Mouse (Mus musculus) MEL (cell line): ENCODE data around the gene Gnl1. TPM values are rescaled to one million over a fixed set of nuclear protein-coding genes. Genes with fewer than 3 reads are reported as not detected.

ENCODE experiments used
- DNase-seq: peaks from one replicate; pipeline ENCODE4 v3.0.0; 2011; ENCODE audit warnings: low read depth, low spot score
- H3K27ac ChIP-seq: 2 replicates; pipeline ENCODE4 v1.5.1; 2012; ENCODE audit warnings: low read depth, mild to moderate bottlenecking, control low read depth, low read length, moderate library complexity; ENCODE audit not compliant: control insufficient read depth
- H3K27me3 ChIP-seq, 2 experiments: fragments of 150-350 bp in 1 of 2; sonication (generic) in 1 of 2; 2 replicates each; pipeline ENCODE4 v1.6.1; 2012; ENCODE audit warnings: low read length in 2 of 2, mild to moderate bottlenecking in 2 of 2, improper control_type of control experiment in 1 of 2, moderate library complexity in 1 of 2; ENCODE audit not compliant: insufficient read depth in 2 of 2, control insufficient read depth in 1 of 2
- H3K36me3 ChIP-seq, 2 experiments: 2 replicates each; pipeline ENCODE4 v1.6.1; 2012 to 2014; ENCODE audit warnings: low read length in 2 of 2, improper control_type of control experiment in 1 of 2, inconsistent platforms in 1 of 2, mild to moderate bottlenecking in 1 of 2; ENCODE audit not compliant: insufficient read depth in 2 of 2, control insufficient read depth in 1 of 2
- H3K4me1 ChIP-seq, 2 experiments: fragments of 150-350 bp in 1 of 2; sonication (generic) in 1 of 2; 2 replicates each; pipeline ENCODE4 v1.6.1; 2012; ENCODE audit warnings: low read length in 2 of 2, improper control_type of control experiment in 1 of 2, mild to moderate bottlenecking in 1 of 2; ENCODE audit not compliant: insufficient read depth in 2 of 2, control insufficient read depth in 1 of 2
- H3K4me3 ChIP-seq, 2 experiments: fragments of 150-350 bp in 1 of 2; sonication (generic) in 1 of 2; 2 replicates each; pipeline ENCODE4 v1.5.1; 2012; ENCODE audit warnings: low read depth in 2 of 2, low read length in 2 of 2, mild to moderate bottlenecking in 2 of 2, moderate library complexity in 2 of 2, control low read depth in 1 of 2, improper control_type of control experiment in 1 of 2; ENCODE audit not compliant: control insufficient read depth in 1 of 2, insufficient read depth in 1 of 2
- H3K79me2 ChIP-seq: 2 replicates; pipeline ENCODE4 v1.6.1; 2012; ENCODE audit warnings: mild to moderate bottlenecking, low read length, moderate library complexity; ENCODE audit not compliant: control insufficient read depth, poor library complexity, insufficient read depth
- H3K9ac ChIP-seq: 2 replicates; pipeline ENCODE4 v1.6.1; 2012; ENCODE audit warnings: low read depth, mild to moderate bottlenecking, control low read depth, low read length, moderate library complexity; ENCODE audit not compliant: control insufficient read depth, poor library complexity, severe bottlenecking
- H3K9me3 ChIP-seq: fragments of 150-350 bp; sonication (generic); replicated peaks from 2 replicates; pipeline ENCODE4 v1.6.1; 2012; ENCODE audit warnings: mild to moderate bottlenecking, low read length, improper control_type of control experiment, moderate library complexity; ENCODE audit not compliant: insufficient read depth
- BHLHE40 ChIP-seq: IDR thresholded peaks from 2 replicates; pipeline ENCODE4 v1.6.1; 2012; ENCODE audit warnings: low read depth, mild to moderate bottlenecking, inconsistent platforms, low read length, improper control_type of control experiment, borderline replicate concordance
- CHD2 ChIP-seq: IDR thresholded peaks from 2 replicates; pipeline ENCODE4 v1.6.1; 2011; ENCODE audit warnings: low read length, improper control_type of control experiment
- CTCF ChIP-seq, 3 experiments: IDR thresholded peaks in 2 of 3; conservative IDR thresholded peaks in 1 of 3; 2 replicates each; pipeline ENCODE4 v1.5.1; 2011 to 2012; ENCODE audit warnings: low read length in 3 of 3, low read depth in 2 of 3, mild to moderate bottlenecking in 2 of 3, improper control_type of control experiment in 1 of 3, inconsistent platforms in 1 of 3, mixed read lengths in 1 of 3, moderate library complexity in 1 of 3; ENCODE audit not compliant: control insufficient read depth in 1 of 3, insufficient read depth in 1 of 3, poor library complexity in 1 of 3, severe bottlenecking in 1 of 3
- E2F4 ChIP-seq: IDR thresholded peaks from 2 replicates; pipeline ENCODE4 v1.6.1; 2011; ENCODE audit warnings: low read depth, low read length, improper control_type of control experiment, borderline replicate concordance
- ELF1 ChIP-seq: IDR thresholded peaks from 2 replicates; pipeline ENCODE4 v1.6.1; 2014; ENCODE audit warnings: low read depth, mild to moderate bottlenecking, inconsistent platforms, low read length, improper control_type of control experiment, moderate library complexity
- EP300 ChIP-seq, 2 experiments: IDR thresholded peaks; 2 replicates each; pipeline ENCODE4 v1.6.1; 2011; ENCODE audit warnings: improper control_type of control experiment in 2 of 2, low read length in 2 of 2, low read depth in 1 of 2, mild to moderate bottlenecking in 1 of 2
- ETS1 ChIP-seq: IDR thresholded peaks from 2 replicates; pipeline ENCODE4 v1.6.1; 2012; ENCODE audit warnings: low read depth, mild to moderate bottlenecking, inconsistent platforms, low read length, improper control_type of control experiment, moderate library complexity
- HCFC1 ChIP-seq: IDR thresholded peaks from 2 replicates; pipeline ENCODE4 v1.6.1; 2012; ENCODE audit warnings: low read depth, mild to moderate bottlenecking, inconsistent platforms, low read length, improper control_type of control experiment, moderate library complexity
- JUND ChIP-seq: IDR thresholded peaks from 2 replicates; pipeline ENCODE4 v1.6.1; 2011; ENCODE audit warnings: low read depth, mild to moderate bottlenecking, improper control_type of control experiment, low read length
- KAT2A ChIP-seq: conservative IDR thresholded peaks from 2 replicates; pipeline ENCODE4 v1.6.1; 2012; ENCODE audit warnings: low read depth, low read length, improper control_type of control experiment, inconsistent platforms
- MAZ ChIP-seq: IDR thresholded peaks from 2 replicates; pipeline ENCODE4 v1.6.1; 2012; ENCODE audit warnings: low read depth, mild to moderate bottlenecking, inconsistent platforms, low read length, improper control_type of control experiment
- MXI1 ChIP-seq: IDR thresholded peaks from 2 replicates; pipeline ENCODE4 v1.6.1; 2011; ENCODE audit warnings: mild to moderate bottlenecking, low read depth, low read length, improper control_type of control experiment
- MYC ChIP-seq: IDR thresholded peaks from 2 replicates; pipeline ENCODE4 v1.6.1; 2011; ENCODE audit warnings: low read depth, mild to moderate bottlenecking, low read length, improper control_type of control experiment, moderate library complexity
- NELFE ChIP-seq: IDR thresholded peaks from 2 replicates; pipeline ENCODE4 v1.6.1; 2011; ENCODE audit warnings: low read depth, low read length, improper control_type of control experiment
- POLR2A ChIP-seq, 2 experiments: IDR thresholded peaks; 2 replicates each; pipeline ENCODE4 v1.6.1; 2011 to 2012; ENCODE audit warnings: low read length in 2 of 2, mild to moderate bottlenecking in 2 of 2, control low read depth in 1 of 2, improper control_type of control experiment in 1 of 2, low read depth in 1 of 2, moderate library complexity in 1 of 2; ENCODE audit not compliant: control insufficient read depth in 1 of 2, insufficient read depth in 1 of 2, poor library complexity in 1 of 2
- POLR2AphosphoS2 ChIP-seq: IDR thresholded peaks from 2 replicates; pipeline ENCODE4 v1.6.1; 2011; ENCODE audit warnings: low read length, improper control_type of control experiment
- RCOR1 ChIP-seq: IDR thresholded peaks from 2 replicates; pipeline ENCODE4 v1.6.1; 2012; ENCODE audit warnings: low read depth, mild to moderate bottlenecking, inconsistent platforms, low read length, improper control_type of control experiment
- SIN3A ChIP-seq: IDR thresholded peaks from 2 replicates; pipeline ENCODE4 v1.6.1; 2012; ENCODE audit warnings: low read length, improper control_type of control experiment, inconsistent platforms
- SMC3 ChIP-seq: IDR thresholded peaks from 2 replicates; pipeline ENCODE4 v1.6.1; 2011; ENCODE audit warnings: low read depth, low read length, improper control_type of control experiment
- TAL1 ChIP-seq: IDR thresholded peaks from 2 replicates; pipeline ENCODE4 v1.6.1; 2012; ENCODE audit warnings: mild to moderate bottlenecking, inconsistent platforms, low read length, moderate library complexity, mixed read lengths
- TBP ChIP-seq: IDR thresholded peaks from 2 replicates; pipeline ENCODE4 v1.8.0; 2011; ENCODE audit warnings: low read depth, low read length, improper control_type of control experiment
- TCF12 ChIP-seq: IDR thresholded peaks from 2 replicates; pipeline ENCODE4 v1.6.1; 2014; ENCODE audit warnings: low read depth, mild to moderate bottlenecking, inconsistent platforms, low read length, improper control_type of control experiment, moderate library complexity
- UBTF ChIP-seq: IDR thresholded peaks from 2 replicates; pipeline ENCODE4 v1.6.1; 2012; ENCODE audit warnings: low read depth, mild to moderate bottlenecking, inconsistent platforms, low read length, improper control_type of control experiment, moderate library complexity, borderline replicate concordance; ENCODE audit not compliant: insufficient read depth
- USF2 ChIP-seq, 2 experiments: IDR thresholded peaks; 2 replicates each; pipeline ENCODE4 v1.6.1; 2011 to 2012; ENCODE audit warnings: improper control_type of control experiment in 2 of 2, low read length in 2 of 2, borderline replicate concordance in 1 of 2, inconsistent platforms in 1 of 2, low read depth in 1 of 2, mild to moderate bottlenecking in 1 of 2; ENCODE audit not compliant: insufficient read depth in 1 of 2
- ZC3H11A ChIP-seq: IDR thresholded peaks from 2 replicates; pipeline ENCODE4 v1.6.1; 2012; ENCODE audit warnings: low read depth, mild to moderate bottlenecking, inconsistent platforms, low read length, improper control_type of control experiment
- ZKSCAN1 ChIP-seq: IDR thresholded peaks from 2 replicates; pipeline ENCODE4 v1.6.1; 2012; ENCODE audit warnings: low read depth, mild to moderate bottlenecking, inconsistent platforms, low read length, improper control_type of control experiment, moderate library complexity
- ZNF384 ChIP-seq: IDR thresholded peaks from 2 replicates; pipeline ENCODE4 v1.6.1; 2012; ENCODE audit warnings: low read depth, mild to moderate bottlenecking, inconsistent platforms, low read length, improper control_type of control experiment
- polyA plus RNA-seq, 2 experiments: library from polyadenylated mRNA; stranded (reverse) in 1 of 2; unstranded in 1 of 2; fragments of >175 nt in 1 of 2; fragments of >200 nt in 1 of 2; gene quantifications; 2 replicates each; pipeline versions ENCODE4 v1.2.1 to v1.2.4; 2012; ENCODE audit warnings: low replicate concordance in 2 of 2, low read depth in 1 of 2; ENCODE audit not compliant: insufficient read length in 2 of 2, insufficient read depth in 1 of 2, missing spikeins in 1 of 2
- total RNA-seq: library from RNA; depleted of rRNA; stranded (reverse); fragments of 300-350 nt; gene quantifications from 2 replicates; pipeline ENCODE4 v1.2.3, GENCODE M21; 2012

Gnl1 gene
- total and polyA plus RNA-seq, 3 experiments = 57.1 to 98.5 TPM; not detected in 1

DNA sequence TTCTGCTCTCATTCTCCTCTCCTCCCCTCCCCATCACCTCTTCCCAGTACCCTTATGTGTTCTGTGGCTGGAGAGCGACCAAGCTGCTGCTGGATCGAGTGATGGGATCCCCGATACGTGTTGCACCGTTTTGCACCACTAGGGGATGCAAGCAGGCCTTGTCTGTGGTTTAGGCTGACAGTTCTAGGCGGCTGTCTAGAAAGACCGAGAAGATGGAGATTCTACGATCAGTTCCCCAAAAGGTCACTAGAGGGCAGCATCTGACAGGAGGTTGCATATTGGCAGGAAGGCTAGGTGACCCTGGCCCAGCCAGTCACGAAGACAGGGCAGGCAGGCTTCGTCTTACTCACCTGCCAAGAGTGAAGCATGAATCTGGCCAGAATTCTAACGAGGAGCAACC lies 17.3 kb downstream of the Gnl1 start:
- H3K9me3 ChIP-seq = no peaks in the 10 kb centered on the region
- DNase-seq = peak; percentile 98
- no peak overlapping the region for H3K4me3 ChIP-seq
- H3K27me3 ChIP-seq = no peaks in the 10 kb centered on the region
- peak overlapping the region; percentile 15; the same call in 1 of the 2 replicates for H3K9ac ChIP-seq
- no peak overlapping the region for H3K27ac ChIP-seq
- H3K36me3 ChIP-seq = peaks cover 0 to 41% of the 10 kb centered on the region in 2 experiments; a peak in 3 of 4 replicates
- TF ChIP-seq TCF12 = no peak
- no peak for TF ChIP-seq E2F4
- peak; percentile 57 for TF ChIP-seq MAZ
- TF ChIP-seq HCFC1 = peak; percentile 59
- TF ChIP-seq ZC3H11A = peak; percentile 99
- TF ChIP-seq KAT2A = no peak
- TF ChIP-seq SIN3A = peak; percentile 98
- TF ChIP-seq ZKSCAN1 = no peak
- no peak for TF ChIP-seq UBTF
- peak; percentile 58; the same call in 1 of the 2 replicates for TF ChIP-seq ETS1
- TF ChIP-seq CTCF (IDR thresholded peaks at IDR 0.05 in 2 of 3, conservative IDR thresholded peaks at IDR 0.05 in 1 of 3; ENCODE audit: control insufficient read depth in 1 of 3, insufficient read depth in 1 of 3, low read depth in 2 of 3, low read length in 3 of 3, poor library complexity in 1 of 3, severe bottlenecking in 1 of 3) = peak; percentile 64 to 100 (median 100)
- TF ChIP-seq SMC3 = peak; percentile 100
- no peak for TF ChIP-seq USF2 (IDR thresholded peaks at IDR 0.05; ENCODE audit: borderline replicate concordance in 1 of 2, insufficient read depth in 1 of 2, low read depth in 1 of 2, low read length in 2 of 2)
- TF ChIP-seq MYC = 0 out of 2 replicates have a peak, but pooled peaks have one; percentile 40
- TF ChIP-seq NELFE = no peak
- TF ChIP-seq CHD2 = no peak
- 0 out of 2 replicates have a peak, but pooled peaks have one; percentile 32 for TF ChIP-seq ZNF384
- 0 out of 2 replicates have a peak, but pooled peaks have one; percentile 23 for TF ChIP-seq BHLHE40
- TF ChIP-seq TAL1 = no peak
- TF ChIP-seq MXI1 = peak; percentile 88
- TF ChIP-seq JUND = no peak
- TF ChIP-seq TBP = 0 out of 2 replicates have a peak, but pooled peaks have one; percentile 37
- no peak for TF ChIP-seq ELF1
- TF ChIP-seq POLR2A (IDR thresholded peaks at IDR 0.05; ENCODE audit: control insufficient read depth in 1 of 2, insufficient read depth in 1 of 2, low read depth in 1 of 2, low read length in 2 of 2, poor library complexity in 1 of 2) = 0 out of 4 replicates have a peak, but pooled peaks of 1 of the 2 experiments have one; percentile 36
- 0 out of 2 replicates have a peak, but pooled peaks have one; percentile 19 for TF ChIP-seq POLR2AphosphoS2
- TF ChIP-seq EP300 (IDR thresholded peaks at IDR 0.05; ENCODE audit: low read depth in 1 of 2, low read length in 2 of 2) = no peak; a peak in 2 of 4 replicates
- peak; percentile 48; the same call in 1 of the 2 replicates for TF ChIP-seq RCOR1
- H3K79me2 ChIP-seq = peaks cover 45% of the 10 kb centered on the region
- peaks cover 25 to 33% of the 10 kb centered on the region in 2 experiments for H3K4me1 ChIP-seq
